Mouse (Mus musculus): ENCODE results near the gene Cog7. TPM values are rescaled to one million over a fixed set of nuclear protein-coding genes. Genes with fewer than 3 reads are reported as not detected.
A peak's percentile ranks its signal among the peaks of the same experiment; 100 is the strongest.

Gene Cog7
- polyA plus RNA-seq, 1 experiment from 2014 or later, result 26.1 TPM

DNA sequence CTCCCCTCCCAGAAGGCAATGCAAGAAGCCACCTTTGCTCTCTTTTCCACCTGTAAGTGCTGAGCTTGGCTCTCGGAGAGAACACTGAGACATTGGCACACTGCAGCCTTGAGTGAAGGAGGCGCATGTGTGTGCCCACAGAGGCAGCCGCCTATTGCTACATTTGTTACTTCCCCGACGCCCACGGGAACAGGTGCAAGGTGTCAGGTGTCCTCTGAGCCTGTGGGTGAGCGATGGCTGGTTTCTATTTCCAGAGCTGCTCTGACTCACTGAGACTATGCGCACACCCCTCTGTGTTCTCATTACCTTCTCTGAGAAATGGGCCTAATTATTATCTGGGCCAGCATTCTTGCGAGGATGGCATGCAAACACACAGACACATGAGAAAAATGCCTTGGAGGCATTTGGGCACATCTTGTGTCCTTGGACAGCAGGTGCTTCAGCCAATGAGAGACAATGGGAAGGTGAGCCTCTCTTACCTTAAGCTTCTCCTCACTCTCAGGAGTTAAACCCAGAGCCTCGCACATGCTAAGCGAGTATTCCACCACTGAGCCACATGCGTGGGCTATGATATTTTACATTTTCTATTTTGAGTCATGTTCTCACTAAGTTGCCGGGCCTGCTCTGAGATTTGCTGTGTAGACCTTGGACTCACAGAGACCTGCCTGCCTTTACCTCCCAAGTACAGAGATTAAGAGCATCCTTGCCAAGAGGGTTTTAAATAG lies 90.7 kb downstream of the Cog7 start:
- Histone ChIP-seq H3K27me3 (ENCODE audit: control insufficient read depth, insufficient read depth, low read depth, low read length) (no peaks in the 10 kb centered on the region), H3K4me1 (replicated peaks; ENCODE audit: control insufficient read depth, insufficient read depth, low read length) (no peaks in the 10 kb centered on the region), H3K9ac (ENCODE audit: low read length) (no peak overlapping the region), H3K9me3 (ENCODE audit: control insufficient read depth, low read length) (no peaks in the 10 kb centered on the region), H3K4me2 (ENCODE audit: low read depth, low read length) (no peak overlapping the region), H3K27ac (ENCODE audit: low read length) (no peak overlapping the region), H3K4me3 (ENCODE audit: low read length) (no peak overlapping the region), H3K36me3 (ENCODE audit: control insufficient read depth, insufficient read depth, low read length) (no peaks in the 10 kb centered on the region)
- no peak for ATAC-seq (ENCODE audit: low read depth)
- WGBS, result 83% methylated on average over 13 of the region's 13 CpGs

GRCm38 (mm10) chr7:121880246-121880645 lies 101.3 kb downstream of the Cog7 start:
- Histone ChIP-seq H3K4me3 (ENCODE audit: low read length) (no peak overlapping the region), H3K9ac (ENCODE audit: low read length) (no peak overlapping the region), H3K9me3 (ENCODE audit: control insufficient read depth, low read length) (no peaks in the 10 kb centered on the region), H3K4me1 (replicated peaks; ENCODE audit: control insufficient read depth, insufficient read depth, low read length) (no peaks in the 10 kb centered on the region; the same call in 1 of the 2 replicates), H3K27me3 (ENCODE audit: control insufficient read depth, insufficient read depth, low read depth, low read length) (no peaks in the 10 kb centered on the region), H3K4me2 (ENCODE audit: low read depth, low read length) (peak overlapping the region; percentile 30), H3K27ac (ENCODE audit: low read length) (peak overlapping the region; percentile 68), H3K36me3 (ENCODE audit: control insufficient read depth, insufficient read depth, low read length) (no peaks in the 10 kb centered on the region)
- 48% methylated on average over 4 of the region's 4 CpGs for WGBS
- ATAC-seq (ENCODE audit: low read depth), result peak; percentile 84

DNA sequence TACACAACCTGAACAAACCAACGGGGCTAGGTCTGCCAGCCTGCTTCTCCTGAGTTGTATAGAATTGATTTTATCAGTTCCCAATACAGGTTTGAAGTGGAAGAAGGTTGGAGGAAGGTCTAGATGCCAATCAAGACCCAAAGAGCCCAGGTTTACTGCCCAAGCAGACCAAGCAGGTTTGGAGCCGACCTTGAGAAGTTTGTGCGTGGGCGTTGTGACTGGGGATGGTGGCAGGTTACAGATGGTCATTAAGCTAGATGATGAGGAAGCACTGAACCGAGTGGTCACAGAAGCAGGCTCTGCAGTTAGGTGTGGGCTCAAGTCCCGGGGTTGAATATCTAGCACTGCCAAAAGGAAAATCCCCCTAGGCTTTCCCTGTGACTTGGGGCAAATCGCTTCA lies 106.7 kb downstream of the Cog7 start:
- Histone ChIP-seq H3K9ac (ENCODE audit: low read length) (no peak overlapping the region), H3K4me1 (replicated peaks; ENCODE audit: control insufficient read depth, insufficient read depth, low read length) (peaks cover 3% of the 10 kb centered on the region; the same call in 1 of the 2 replicates), H3K4me2 (ENCODE audit: low read depth, low read length) (no peak overlapping the region), H3K36me3 (ENCODE audit: control insufficient read depth, insufficient read depth, low read length) (no peaks in the 10 kb centered on the region), H3K9me3 (ENCODE audit: control insufficient read depth, low read length) (no peaks in the 10 kb centered on the region), H3K27ac (ENCODE audit: low read length) (no peak overlapping the region), H3K4me3 (ENCODE audit: low read length) (no peak overlapping the region), H3K27me3 (ENCODE audit: control insufficient read depth, insufficient read depth, low read depth, low read length) (no peaks in the 10 kb centered on the region)
- WGBS, result 78% methylated on average over 7 of the region's 7 CpGs
- no peak for ATAC-seq (ENCODE audit: low read depth)

DNA sequence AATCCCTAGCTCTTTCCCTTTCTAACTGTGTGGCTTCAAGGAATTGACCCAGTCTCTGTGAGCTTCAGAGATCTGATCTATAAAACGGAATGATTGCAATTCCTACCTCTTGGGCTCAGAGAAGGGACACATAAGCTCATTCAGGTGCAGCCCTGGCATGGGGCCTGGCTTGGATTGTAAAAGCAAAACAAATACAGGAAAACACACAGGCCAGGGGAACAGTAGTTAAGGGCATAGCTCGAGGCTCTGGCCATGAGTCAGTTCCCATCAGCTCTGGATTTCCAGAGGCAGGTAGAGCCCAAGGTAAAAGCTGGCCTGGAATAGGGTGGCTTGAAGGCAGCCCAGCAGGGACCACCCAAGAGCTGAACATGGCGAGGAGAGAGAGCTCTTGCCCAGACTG lies 107.5 kb downstream of the Cog7 start:
- Histone ChIP-seq H3K9me3 (ENCODE audit: control insufficient read depth, low read length) (no peaks in the 10 kb centered on the region), H3K27ac (ENCODE audit: low read length) (no peak overlapping the region), H3K36me3 (ENCODE audit: control insufficient read depth, insufficient read depth, low read length) (no peaks in the 10 kb centered on the region), H3K4me2 (ENCODE audit: low read depth, low read length) (no peak overlapping the region), H3K9ac (ENCODE audit: low read length) (no peak overlapping the region), H3K27me3 (ENCODE audit: control insufficient read depth, insufficient read depth, low read depth, low read length) (no peaks in the 10 kb centered on the region), H3K4me1 (replicated peaks; ENCODE audit: control insufficient read depth, insufficient read depth, low read length) (peaks cover 3% of the 10 kb centered on the region; the same call in 1 of the 2 replicates), H3K4me3 (ENCODE audit: low read length) (no peak overlapping the region)
- 28% methylated on average over 3 of the region's 3 CpGs for WGBS
- ATAC-seq (ENCODE audit: low read depth), result peak; percentile 43; the same call in 1 of the 2 replicates

DNA sequence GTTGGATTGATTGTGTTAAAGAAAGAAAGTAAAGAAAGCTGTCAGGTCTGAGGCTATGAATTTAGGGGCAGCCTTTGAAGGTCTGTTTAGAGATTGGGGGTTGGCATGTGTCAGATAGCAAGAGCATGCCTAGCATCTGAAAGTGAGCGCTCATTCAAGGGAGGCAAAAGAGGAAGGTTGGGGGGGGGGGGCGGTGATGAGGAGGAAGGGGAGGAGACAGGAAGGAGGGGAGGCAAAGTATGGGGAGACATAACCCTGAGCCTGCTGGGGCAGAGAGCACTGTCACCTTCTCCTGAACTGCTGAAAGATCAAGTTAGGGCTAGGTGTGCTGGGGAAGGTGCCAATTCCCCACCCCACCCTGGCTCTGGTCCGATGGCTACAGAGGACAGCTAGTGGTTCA lies 109.9 kb downstream of the Cog7 start:
- Histone ChIP-seq H3K4me3 (ENCODE audit: low read length) (no peak overlapping the region), H3K27ac (ENCODE audit: low read length) (no peak overlapping the region), H3K4me1 (replicated peaks; ENCODE audit: control insufficient read depth, insufficient read depth, low read length) (0 out of 2 replicates have a peak, but pooled peaks cover 3% of the 10 kb centered on the region), H3K36me3 (ENCODE audit: control insufficient read depth, insufficient read depth, low read length) (no peaks in the 10 kb centered on the region), H3K4me2 (ENCODE audit: low read depth, low read length) (no peak overlapping the region), H3K9ac (ENCODE audit: low read length) (no peak overlapping the region), H3K9me3 (ENCODE audit: control insufficient read depth, low read length) (no peaks in the 10 kb centered on the region), H3K27me3 (ENCODE audit: control insufficient read depth, insufficient read depth, low read depth, low read length) (no peaks in the 10 kb centered on the region)
- WGBS, result 60% methylated on average over 2 of the region's 3 CpGs
- ATAC-seq (ENCODE audit: low read depth), result no peak

- Histone ChIP-seq H3K9ac (ENCODE audit: low read length) (peak within 1 kb of the TSS; percentile 40; the same call in 1 of the 2 replicates), H3K27ac (ENCODE audit: low read length) (no peak within 1 kb of the TSS), H3K9me3 (ENCODE audit: control insufficient read depth, low read length) (no peaks in the 10 kb centered on the region), H3K36me3 (ENCODE audit: control insufficient read depth, insufficient read depth, low read length) (no peaks in the 10 kb centered on the region), H3K4me2 (ENCODE audit: low read depth, low read length) (peak within 1 kb of the TSS; percentile 70), H3K27me3 (ENCODE audit: control insufficient read depth, insufficient read depth, low read depth, low read length) (peaks cover 19% of the 10 kb centered on the region), H3K4me1 (replicated peaks; ENCODE audit: control insufficient read depth, insufficient read depth, low read length) (no peaks in the 10 kb centered on the region), H3K4me3 (ENCODE audit: low read length) (peak within 1 kb of the TSS; percentile 47)
- ATAC-seq (ENCODE audit: low read depth), result peak; percentile 86
- 2% methylated on average over 37 of the region's 42 CpGs for WGBS
Observed at GRCm38 (mm10) chr7:121864858-121865585, 116.5 kb downstream of the Cog7 start, which contains the start of gene Scnn1b. Gene Scnn1b (plus strand): TSS chr7:121865038.

- Histone ChIP-seq H3K4me3 (ENCODE audit: low read length) (no peak overlapping the region), H3K4me1 (replicated peaks; ENCODE audit: control insufficient read depth, insufficient read depth, low read length) (no peaks in the 10 kb centered on the region), H3K27ac (ENCODE audit: low read length) (no peak overlapping the region), H3K36me3 (ENCODE audit: control insufficient read depth, insufficient read depth, low read length) (no peaks in the 10 kb centered on the region), H3K27me3 (ENCODE audit: control insufficient read depth, insufficient read depth, low read depth, low read length) (0 out of 2 replicates have a peak, but pooled peaks cover 2% of the 10 kb centered on the region), H3K9me3 (ENCODE audit: control insufficient read depth, low read length) (no peaks in the 10 kb centered on the region), H3K4me2 (ENCODE audit: low read depth, low read length) (no peak overlapping the region), H3K9ac (ENCODE audit: low read length) (no peak overlapping the region)
- WGBS, result 82% methylated on average over 8 of the region's 8 CpGs
- no peak for ATAC-seq (ENCODE audit: low read depth)
Observed at GRCm38 (mm10) chr7:121858939-121859338, 122.6 kb downstream of the Cog7 start.

GRCm38 (mm10) chr7:121857177-121857884 lies 124.2 kb downstream of the Cog7 start:
- no peak overlapping the region for H3K27ac ChIP-seq (ENCODE audit: low read length)
- no peak overlapping the region for H3K9ac ChIP-seq (ENCODE audit: low read length)
- no peak overlapping the region for H3K4me2 ChIP-seq (ENCODE audit: low read depth, low read length)
- no peaks in the 10 kb centered on the region for H3K9me3 ChIP-seq (ENCODE audit: control insufficient read depth, low read length)
- no peaks in the 10 kb centered on the region for H3K27me3 ChIP-seq (ENCODE audit: control insufficient read depth, insufficient read depth, low read depth, low read length)
- 60% methylated on average over 11 of the region's 11 CpGs for WGBS
- no peaks in the 10 kb centered on the region for H3K4me1 ChIP-seq (replicated peaks; ENCODE audit: control insufficient read depth, insufficient read depth, low read length)
- H3K4me3 ChIP-seq (ENCODE audit: low read length), result no peak overlapping the region
- H3K36me3 ChIP-seq (ENCODE audit: control insufficient read depth, insufficient read depth, low read length), result no peaks in the 10 kb centered on the region
- ATAC-seq (ENCODE audit: low read depth), result peak; percentile 34; the same call in 1 of the 2 replicates

Measured in lung, embryonic 16.5 days (tissue).